Mouse (Mus musculus) ES-E14 (cell line): ENCODE measurements around the gene Dio2. TPM values are rescaled to one million over a fixed set of nuclear protein-coding genes. Genes with fewer than 3 reads are reported as not detected.

Source experiments
- DNase-seq: peaks from one replicate; pipeline ENCODE4 v3.0.0-alpha.2; 2013; ENCODE audit warnings: low read depth, low spot score
- H3K27ac ChIP-seq: 2 replicates; pipeline ENCODE4 v1.5.1; 2012; ENCODE audit warnings: low read depth, mild to moderate bottlenecking, low read length, moderate library complexity, mixed read lengths; ENCODE audit not compliant: poor library complexity, insufficient read depth, severe bottlenecking
- H3K36me3 ChIP-seq: 2 replicates; pipeline ENCODE4 v1.6.1; 2012; ENCODE audit warnings: mild to moderate bottlenecking, low read length, moderate library complexity, mixed read lengths; ENCODE audit not compliant: control insufficient read depth, poor library complexity, insufficient read depth, severe bottlenecking
- H3K4me1 ChIP-seq, 2 experiments: fragments of 150-350 bp in 1 of 2; sonication (generic) in 1 of 2; 2 replicates each; pipeline ENCODE4 v1.6.1; 2012; ENCODE audit warnings: low read length in 2 of 2, mild to moderate bottlenecking in 1 of 2, mixed read lengths in 1 of 2; ENCODE audit not compliant: control insufficient read depth in 2 of 2, insufficient read depth in 2 of 2, poor library complexity in 1 of 2
- H3K4me3 ChIP-seq, 2 experiments: fragments of 150-350 bp in 1 of 2; sonication (generic) in 1 of 2; 2 replicates each; pipeline ENCODE4 v1.5.1; 2012; ENCODE audit warnings: low read length in 2 of 2, low read depth in 1 of 2, mild to moderate bottlenecking in 1 of 2, mixed read lengths in 1 of 2; ENCODE audit not compliant: insufficient read depth in 1 of 2, poor library complexity in 1 of 2, severe bottlenecking in 1 of 2
- H3K9ac ChIP-seq: 2 replicates; pipeline ENCODE4 v1.6.1; 2012; ENCODE audit warnings: low read depth, mild to moderate bottlenecking, low read length, mixed read lengths; ENCODE audit not compliant: poor library complexity, insufficient read depth, severe bottlenecking
- H3K9me3 ChIP-seq: fragments of 150-350 bp; sonication (generic); 2 replicates; pipeline ENCODE4 v1.6.1; 2012; ENCODE audit warnings: low read depth, mild to moderate bottlenecking, low read length; ENCODE audit not compliant: control insufficient read depth, insufficient read depth
- CHD2 ChIP-seq: IDR thresholded peaks from 2 replicates; pipeline ENCODE4 v1.6.1; 2014; ENCODE audit warnings: mild to moderate bottlenecking, low read depth, low read length, inconsistent platforms
- HCFC1 ChIP-seq: IDR thresholded peaks from 2 replicates; pipeline ENCODE4 v1.6.1; 2012; ENCODE audit warnings: low read length, inconsistent platforms, borderline replicate concordance; ENCODE audit not compliant: insufficient read depth
- MAFK ChIP-seq: IDR thresholded peaks from 2 replicates; pipeline ENCODE4 v1.6.1; 2014; ENCODE audit warnings: mild to moderate bottlenecking, low read depth, low read length, inconsistent platforms; ENCODE audit not compliant: insufficient read depth
- ZC3H11A ChIP-seq: IDR thresholded peaks from 2 replicates; pipeline ENCODE4 v1.6.1; 2012; ENCODE audit warnings: low read depth, mild to moderate bottlenecking, inconsistent platforms, low read length, borderline replicate concordance
- ZNF384 ChIP-seq: IDR thresholded peaks from 2 replicates; pipeline ENCODE4 v1.6.1; 2012; ENCODE audit warnings: low read depth, low read length, inconsistent platforms
- in situ Hi-C, 2 experiments: fragments of 600-800 bp; cut with MboI; formaldehyde crosslinking; loops; one replicate each; pipeline ENCODE4 v1.15.1; 2025; ENCODE audit warnings: low sequenced_read_pairs in 2 of 2, inconsistent platforms in 1 of 2; ENCODE audit not compliant: unreplicated experiment in 2 of 2
- total RNA-seq: library from RNA; depleted of rRNA; stranded (reverse); fragments of 300-350 nt; gene quantifications from 2 replicates; pipeline ENCODE4 v1.2.3, GENCODE M21; 2012

Gene Dio2
- total RNA-seq, 1 experiment = 0.04 TPM

GRCm38 (mm10) chr12:90733721-90734120, 4.5 kb downstream of the Dio2 start:
- no peak for TF ChIP-seq CHD2
- Histone ChIP-seq H3K9ac (no peak overlapping the region), H3K4me3 (no peak overlapping the region), H3K4me1 (no peaks in the 10 kb centered on the region), H3K27ac (no peak overlapping the region), H3K36me3 (no peaks in the 10 kb centered on the region), H3K9me3 (no peaks in the 10 kb centered on the region)
- in situ Hi-C loops = loop anchor here in 1 of 2 experiments (25.0 kb wide), 1 partner anchor 579 kb away; no protein-coding TSS in a partner anchor
- DNase-seq = no peak

GRCm38 (mm10) chr12:90729648-90730047, 8.6 kb downstream of the Dio2 start:
- in situ Hi-C loops = loop anchor here in 1 of 2 experiments (25.0 kb wide), 1 partner anchor 583 kb away; no protein-coding TSS in a partner anchor
- DNase-seq = peak; percentile 58
- H3K4me1 ChIP-seq = no peaks in the 10 kb centered on the region
- TF ChIP-seq ZC3H11A (peak; percentile 63; the same call in 1 of the 2 replicates), CHD2 (no peak)
- H3K4me3 ChIP-seq = no peak overlapping the region
- no peaks in the 10 kb centered on the region for H3K9me3 ChIP-seq
- no peak overlapping the region for H3K27ac ChIP-seq
- H3K36me3 ChIP-seq = no peaks in the 10 kb centered on the region
- no peak overlapping the region for H3K9ac ChIP-seq

- H3K36me3 ChIP-seq = no peaks in the 10 kb centered on the region
- H3K4me1 ChIP-seq = no peaks in the 10 kb centered on the region
- H3K9ac ChIP-seq = no peak overlapping the region
- no peaks in the 10 kb centered on the region for H3K9me3 ChIP-seq
- no peak overlapping the region for H3K4me3 ChIP-seq
- no peak for DNase-seq
- TF ChIP-seq ZNF384 (no peak), ZC3H11A (no peak), MAFK (no peak), HCFC1 (no peak), CHD2 (no peak)
- no peak overlapping the region for H3K27ac ChIP-seq
- in situ Hi-C loops = loop anchor here in 1 of 2 experiments (25.0 kb wide), 1 partner anchor 587 kb away; no protein-coding TSS in a partner anchor
These were observed 13.1 kb downstream of the Dio2 start for GRCm38 (mm10) chr12:90725107-90725506.

GRCm38 (mm10) chr12:90724644-90725043, 13.6 kb downstream of the Dio2 start:
- Histone ChIP-seq H3K27ac (no peak overlapping the region), H3K9me3 (no peaks in the 10 kb centered on the region), H3K4me3 (no peak overlapping the region), H3K4me1 (no peaks in the 10 kb centered on the region), H3K36me3 (no peaks in the 10 kb centered on the region), H3K9ac (no peak overlapping the region)
- DNase-seq = no peak
- in situ Hi-C loops = loop anchor here in 1 of 2 experiments (25.0 kb wide), 1 partner anchor 588 kb away; no protein-coding TSS in a partner anchor
- no peak for TF ChIP-seq CHD2
- no peak for TF ChIP-seq ZC3H11A
- TF ChIP-seq MAFK = no peak
- TF ChIP-seq HCFC1 = no peak
- TF ChIP-seq ZNF384 = no peak

- Histone ChIP-seq H3K9ac (no peak overlapping the region), H3K27ac (no peak overlapping the region), H3K4me1 (no peaks in the 10 kb centered on the region), H3K36me3 (no peaks in the 10 kb centered on the region), H3K9me3 (no peaks in the 10 kb centered on the region), H3K4me3 (no peak overlapping the region)
- in situ Hi-C loops = no loop called here
- no peak for DNase-seq
- no peak for TF ChIP-seq ZC3H11A
These were observed 44.1 kb downstream of the Dio2 start for GRCm38 (mm10) chr12:90694135-90694534.
